Mouse (Mus musculus) liver, adult 2 months (tissue): ENCODE measurements around the gene Tob1.

Source experiments
- CTCF ChIP-seq: fragments of 200-500 bp; IDR thresholded peaks from 2 replicates; pipeline ENCODE4 v1.5.1; 2011; ENCODE audit warnings: low read depth, low read length, control low read depth
- POLR2A ChIP-seq: fragments of 200-500 bp; IDR thresholded peaks from 2 replicates; pipeline ENCODE4 v1.6.1; 2011; ENCODE audit warnings: low read length, control low read depth; ENCODE audit not compliant: insufficient read depth; ENCODE audit errors: extremely low read depth

GRCm38 (mm10) chr11:94175694-94176093, 35.6 kb upstream of the Tob1 start:
- TF ChIP-seq CTCF, result no peak
- TF ChIP-seq POLR2A, result no peak
